Mouse (Mus musculus) heart, embryonic 16.5 days (tissue): ENCODE data around the gene Actrt2. TPM values are rescaled to one million over a fixed set of nuclear protein-coding genes. Genes with fewer than 3 reads are reported as not detected.
A peak's percentile ranks its signal among the peaks of the same experiment; 100 is the strongest.

ENCODE experiments used
- ATAC-seq: fragments of 200-750 bp; cut with Nextera tagmentation; replicated peaks from 2 replicates; pipeline ENCODE4 v1.8.0; 2017; ENCODE audit warnings: moderate number of reproducible peaks; ENCODE audit not compliant: insufficient read depth, low FRiP score; ENCODE audit errors: extremely low read depth
- H3K27ac ChIP-seq: fragments of 300-500 bp; sonication (generic); 2 replicates; pipeline ENCODE4 v1.5.1; 2014; ENCODE audit warnings: mild to moderate bottlenecking, low read length, control low read depth, moderate library complexity
- H3K27me3 ChIP-seq: fragments of 300-500 bp; sonication (generic); 2 replicates; pipeline ENCODE4 v1.6.1; 2014; ENCODE audit warnings: low read length, mixed read lengths; ENCODE audit not compliant: control insufficient read depth, insufficient read depth
- H3K36me3 ChIP-seq: fragments of 300-500 bp; sonication (generic); 2 replicates; pipeline ENCODE4 v1.6.1; 2014; ENCODE audit not compliant: control insufficient read depth, insufficient read depth
- H3K4me1 ChIP-seq: fragments of 300-500 bp; sonication (generic); 2 replicates; pipeline ENCODE4 v1.6.1; 2014; ENCODE audit warnings: low read length, mixed read lengths; ENCODE audit not compliant: control insufficient read depth, insufficient read depth
- H3K4me2 ChIP-seq: fragments of 300-500 bp; sonication (generic); 2 replicates; pipeline ENCODE4 v1.6.1; 2014; ENCODE audit warnings: low read depth, mild to moderate bottlenecking, control low read depth, low read length
- H3K4me3 ChIP-seq: fragments of 300-500 bp; sonication (generic); 2 replicates; pipeline ENCODE4 v1.5.1; 2014; ENCODE audit warnings: mild to moderate bottlenecking, control low read depth, low read length
- H3K9ac ChIP-seq: fragments of 300-500 bp; sonication (generic); 2 replicates; pipeline ENCODE4 v1.6.1; 2014; ENCODE audit warnings: low read length, control low read depth
- H3K9me3 ChIP-seq: fragments of 300-500 bp; sonication (generic); replicated peaks from 2 replicates; pipeline ENCODE4 v1.6.1; 2016; ENCODE audit warnings: low read length; ENCODE audit not compliant: control insufficient read depth
- WGBS: fragments of 180-500 bp; shearing (Covaris S2); extraction: QIAGEN DNeasy Blood & Tissue Kit; methylation state at CpG from one replicate; pipeline ENCODE4 v1.1.7; 2014; 5-methylcytosine and 5-hydroxymethylcytosine counted together
- polyA plus RNA-seq: library from polyadenylated mRNA; unstranded; fragments of >200 nt; fragmentation: Nextera tagmentation; extraction: Ambion mirVana; gene quantifications from 2 replicates; pipeline ENCODE4 v1.2.1, GENCODE M21; 2015

Gene Actrt2
- polyA plus RNA-seq, 1 experiment from 2014 or later, result not detected

GRCm38 (mm10) chr4:154637468-154638319 lies 30.0 kb downstream of the Actrt2 start:
- WGBS, result 2% methylated on average over 71 of the region's 73 CpGs
- Histone ChIP-seq H3K4me2 (peak overlapping the region; percentile 65), H3K36me3 (no peaks in the 10 kb centered on the region), H3K4me3 (peak overlapping the region; percentile 78), H3K4me1 (peaks cover 11% of the 10 kb centered on the region; the same call in 1 of the 2 replicates), H3K27ac (peak overlapping the region; percentile 96), H3K9ac (peak overlapping the region; percentile 81), H3K27me3 (peaks cover 51% of the 10 kb centered on the region), H3K9me3 (no peaks in the 10 kb centered on the region)
- no peak for ATAC-seq

GRCm38 (mm10) chr4:154636721-154637311 lies 30.9 kb downstream of the Actrt2 start, which contains the start of gene Prdm16:
Gene Prdm16 (minus strand): TSS chr4:154636873.
- peaks cover 12% of the 10 kb centered on the region for H3K4me1 ChIP-seq

GRCm38 (mm10) chr4:154636053-154636433 lies 31.6 kb downstream of the Actrt2 start:
- peak overlapping the region; percentile 78 for H3K4me3 ChIP-seq
- peak; percentile 71 for ATAC-seq
- WGBS, result 0% methylated on average over 23 of the region's 30 CpGs
- peaks cover 14% of the 10 kb centered on the region for H3K4me1 ChIP-seq
- peak overlapping the region; percentile 96 for H3K27ac ChIP-seq
- H3K27me3 ChIP-seq, result peaks cover 46% of the 10 kb centered on the region
- H3K4me2 ChIP-seq, result peak overlapping the region; percentile 65
- no peaks in the 10 kb centered on the region for H3K9me3 ChIP-seq
- H3K9ac ChIP-seq, result peak overlapping the region; percentile 81
- no peaks in the 10 kb centered on the region for H3K36me3 ChIP-seq

More at GRCm38 (mm10) chr4:154636721-154637311, 30.9 kb downstream of the Actrt2 start, which contains the start of gene Prdm16:
- ATAC-seq, result peak; percentile 47
- peak within 1 kb of the TSS; percentile 81 for H3K9ac ChIP-seq
- no peaks in the 10 kb centered on the region for H3K9me3 ChIP-seq
- WGBS, result under 1% methylated on average over 47 of the region's 47 CpGs
- H3K27me3 ChIP-seq, result peaks cover 43% of the 10 kb centered on the region
- H3K36me3 ChIP-seq, result no peaks in the 10 kb centered on the region
- peak within 1 kb of the TSS; percentile 96 for H3K27ac ChIP-seq
- peak within 1 kb of the TSS; percentile 78 for H3K4me3 ChIP-seq
- peak within 1 kb of the TSS; percentile 65 for H3K4me2 ChIP-seq

- H3K27ac ChIP-seq, result peak overlapping the region; percentile 96
- H3K4me1 ChIP-seq, result peaks cover 17% of the 10 kb centered on the region
- peak overlapping the region; percentile 81 for H3K9ac ChIP-seq
- peak; percentile 10; the same call in 1 of the 2 replicates for ATAC-seq
- H3K36me3 ChIP-seq, result no peaks in the 10 kb centered on the region
- no peaks in the 10 kb centered on the region for H3K9me3 ChIP-seq
- peak overlapping the region; percentile 78 for H3K4me3 ChIP-seq
- WGBS, result under 1% methylated on average over 83 of the region's 94 CpGs
- H3K4me2 ChIP-seq, result peak overlapping the region; percentile 65
- peaks cover 47% of the 10 kb centered on the region for H3K27me3 ChIP-seq
Measured at GRCm38 (mm10) chr4:154635241-154636052, 32.2 kb downstream of the Actrt2 start.

GRCm38 (mm10) chr4:154634470-154635240 lies 33.0 kb downstream of the Actrt2 start:
- Histone ChIP-seq H3K9ac (peak overlapping the region; percentile 81), H3K27ac (peak overlapping the region; percentile 96), H3K36me3 (no peaks in the 10 kb centered on the region), H3K4me2 (peak overlapping the region; percentile 65), H3K27me3 (peaks cover 45% of the 10 kb centered on the region), H3K9me3 (no peaks in the 10 kb centered on the region), H3K4me3 (peak overlapping the region; percentile 78), H3K4me1 (peaks cover 22% of the 10 kb centered on the region)
- WGBS, result 15% methylated on average over 44 of the region's 44 CpGs
- ATAC-seq, result no peak

- Histone ChIP-seq H3K9ac (peak overlapping the region; percentile 81), H3K36me3 (no peaks in the 10 kb centered on the region), H3K27me3 (peaks cover 39% of the 10 kb centered on the region), H3K9me3 (no peaks in the 10 kb centered on the region), H3K4me1 (peaks cover 20% of the 10 kb centered on the region), H3K27ac (peak overlapping the region; percentile 96), H3K4me3 (peak overlapping the region; percentile 78), H3K4me2 (peak overlapping the region; percentile 65)
- ATAC-seq, result no peak
- WGBS, result 34% methylated on average over 3 of the region's 3 CpGs
Measured at GRCm38 (mm10) chr4:154634001-154634400, 33.7 kb downstream of the Actrt2 start.

- Histone ChIP-seq H3K4me3 (peak overlapping the region; percentile 78), H3K9me3 (no peaks in the 10 kb centered on the region), H3K27me3 (peaks cover 38% of the 10 kb centered on the region), H3K27ac (peak overlapping the region; percentile 51), H3K36me3 (no peaks in the 10 kb centered on the region), H3K9ac (peak overlapping the region; percentile 81), H3K4me1 (peaks cover 23% of the 10 kb centered on the region), H3K4me2 (peak overlapping the region; percentile 65)
- WGBS, result 32% methylated on average over 14 of the region's 14 CpGs
- ATAC-seq, result no peak
Measured at GRCm38 (mm10) chr4:154632800-154633764, 34.6 kb downstream of the Actrt2 start.
